In the genomic region with DNA sequence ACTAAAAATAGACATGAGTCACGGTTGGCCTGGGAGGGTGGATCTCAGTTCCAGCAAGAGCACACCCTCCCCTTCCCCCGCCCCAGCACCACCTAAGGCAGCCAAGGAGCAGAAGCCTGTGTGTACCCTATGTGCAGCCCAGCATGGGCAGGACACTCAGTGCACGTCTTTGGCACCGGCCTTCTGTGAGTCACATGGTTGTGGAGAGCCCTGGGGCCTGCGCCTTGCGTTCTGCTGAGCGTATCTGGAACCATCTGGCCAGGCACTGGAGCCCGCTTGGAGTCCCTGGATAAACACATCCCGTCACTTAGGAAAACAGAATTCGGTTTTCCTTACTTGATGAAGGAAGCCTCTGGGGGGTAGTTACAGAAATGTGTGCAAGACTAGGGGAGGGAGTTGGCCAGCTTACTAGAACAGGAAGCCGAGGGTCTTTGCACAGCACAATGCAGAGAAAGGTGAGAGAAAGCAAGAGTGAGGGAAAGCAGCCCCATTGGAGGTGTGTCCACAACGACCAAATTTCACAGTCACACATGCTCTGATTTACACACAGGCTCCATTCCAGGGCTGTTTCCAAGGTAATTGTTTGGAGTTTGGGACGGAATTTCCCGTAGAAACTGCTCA, we compare ENCODE assay signal across 9 mouse cellular contexts. TPM values are rescaled to one million over a fixed set of nuclear protein-coding genes. Genes with fewer than 3 reads are reported as not detected.
DNase-seq lines count a peak whose midpoint lies in the region; ATAC-seq and TF ChIP-seq lines count a peak whose summit lies in the region.
"Had no signal": no experiment of that assay in that cellular context is flagged by ENCODE, and none has a peak within 500 bp of the region (broad histone marks: within the 10 kb centered on the region; RNA-seq: fewer than 3 reads in every experiment).

No protein-coding gene starts in this region.

- TF ChIP-seq CTCF in kidney, postnatal 0 days (IDR thresholded peaks at IDR 0.05; ENCODE audit: low read depth) = no peak

- no peak overlapping the region for H3K4me2 ChIP-seq in embryonic facial prominence, embryonic 11.5 days (ENCODE audit: low read depth, low read length)
- no peak overlapping the region for H3K4me2 ChIP-seq in heart, embryonic 13.5 days
- 0 out of 2 replicates have a peak overlapping the region, but pooled peaks have one; percentile 3 for H3K4me2 ChIP-seq in kidney, postnatal 0 days (ENCODE audit: low read length)

- 44% methylated on average over 14 of the region's 14 CpGs for WGBS in embryonic facial prominence, embryonic 11.5 days
- 55% methylated on average over 14 of the region's 14 CpGs for whole genome bisulfite sequencing in heart, embryonic 13.5 days
- WGBS in kidney, postnatal 0 days = 16% methylated on average over 14 of the region's 14 CpGs

- DNase-seq in right cerebral cortex, adult 18-20 months = peak; percentile 9
- no peak for DNase-seq in right cerebral cortex, adult 2 months (ENCODE audit: low spot score in 2 of 2)
- DNase-seq in embryonic facial prominence, embryonic 11.5 days (ENCODE audit: low spot score) = peak; percentile 56
- peak; percentile 81 for DNase-seq in kidney, postnatal 0 days (ENCODE audit: low spot score)
- DNase-seq in lung, postnatal 10 days = peak; percentile 77
- DNase-seq in thymus, postnatal 10 days (ENCODE audit: low spot score in 2 of 2) = no peak
- no peak for DNase-seq in retina, postnatal 1 day

- peak; percentile 48; the same call in 1 of the 2 replicates for ATAC-seq in embryonic facial prominence, embryonic 11.5 days (replicated peaks; ENCODE audit: insufficient number of reproducible peaks, low FRiP score, low TSS enrichment, low read depth)
- peak; percentile 53; the same call in 1 of the 2 replicates for ATAC-seq in heart, embryonic 13.5 days (ENCODE audit: extremely low read depth, insufficient number of reproducible peaks, low FRiP score, low TSS enrichment)
- peak; percentile 88 for ATAC-seq in kidney, postnatal 0 days (replicated peaks; ENCODE audit: low FRiP score, low read depth)

- no peak overlapping the region for H3K9ac ChIP-seq in embryonic facial prominence, embryonic 11.5 days (replicated peaks; ENCODE audit: low read length)
- H3K9ac ChIP-seq in heart, embryonic 13.5 days = no peak overlapping the region
- no peak overlapping the region for H3K9ac ChIP-seq in kidney, postnatal 0 days (ENCODE audit: low read depth, low read length)
- H3K9ac ChIP-seq: liver, embryonic 14.5 days had no signal

- no peaks in the 10 kb centered on the region for H3K9me3 ChIP-seq in embryonic facial prominence, embryonic 11.5 days (replicated peaks; ENCODE audit: control insufficient read depth, low read length)
- H3K9me3 ChIP-seq in heart, embryonic 13.5 days = no peaks in the 10 kb centered on the region
- H3K9me3 ChIP-seq in kidney, postnatal 0 days (replicated peaks; ENCODE audit: low read length) = no peaks in the 10 kb centered on the region

- H3K27ac ChIP-seq in embryonic facial prominence, embryonic 11.5 days (replicated peaks; ENCODE audit: low read depth, low read length) = no peak overlapping the region
- H3K27ac ChIP-seq in heart, embryonic 13.5 days (replicated peaks) = peak overlapping the region; percentile 30
- H3K27ac ChIP-seq in kidney, postnatal 0 days = peak overlapping the region; percentile 62
- H3K27ac ChIP-seq: liver, embryonic 14.5 days had no signal

- H3K4me3 ChIP-seq in embryonic facial prominence, embryonic 11.5 days (ENCODE audit: low read depth, low read length) = no peak overlapping the region
- H3K4me3 ChIP-seq in heart, embryonic 13.5 days = no peak overlapping the region
- no peak overlapping the region for H3K4me3 ChIP-seq in kidney, postnatal 0 days (replicated peaks; ENCODE audit: low read depth, low read length)

- no peaks in the 10 kb centered on the region for H3K27me3 ChIP-seq in embryonic facial prominence, embryonic 11.5 days (ENCODE audit: control insufficient read depth, insufficient read depth, low read length)
- H3K27me3 ChIP-seq in heart, embryonic 13.5 days (replicated peaks) = no peaks in the 10 kb centered on the region
- no peaks in the 10 kb centered on the region for H3K27me3 ChIP-seq in kidney, postnatal 0 days (ENCODE audit: insufficient read depth, low read length)

- no peaks in the 10 kb centered on the region for H3K36me3 ChIP-seq in embryonic facial prominence, embryonic 11.5 days (replicated peaks; ENCODE audit: control insufficient read depth, insufficient read depth, low read depth, low read length)
- H3K36me3 ChIP-seq in heart, embryonic 13.5 days = no peaks in the 10 kb centered on the region
- no peaks in the 10 kb centered on the region for H3K36me3 ChIP-seq in kidney, postnatal 0 days (ENCODE audit: insufficient read depth, low read length)

- no peaks in the 10 kb centered on the region for H3K4me1 ChIP-seq in embryonic facial prominence, embryonic 11.5 days (ENCODE audit: control insufficient read depth, insufficient read depth, low read length)
- H3K4me1 ChIP-seq in heart, embryonic 13.5 days = peaks cover 18% of the 10 kb centered on the region
- H3K4me1 ChIP-seq in kidney, postnatal 0 days (replicated peaks; ENCODE audit: insufficient read depth, low read length) = 0 out of 2 replicates have a peak, but pooled peaks cover 6% of the 10 kb centered on the region

RNA-seq across cellular contexts. Expression of a gene that starts 18.0 kb away (rescaled TPM):
- polyA plus RNA-seq in embryonic facial prominence, embryonic 11.5 days (2014; fragmentation: Nextera tagmentation; extraction: Ambion mirVana) = 0.07 and 0.31 TPM in 2 replicates
- 0.04 and 0.40 TPM in 2 replicates for polyA plus RNA-seq in heart, embryonic 13.5 days (2015; fragmentation: Nextera tagmentation; extraction: Ambion mirVana)
- polyA plus RNA-seq in kidney, postnatal 0 days (2015; fragmentation: Nextera tagmentation; extraction: Ambion mirVana) = 0.34 and 0.93 TPM in 2 replicates

RNA-seq across cellular contexts. Expression of a gene that starts 53.1 kb away (rescaled TPM):
- polyA plus RNA-seq in embryonic facial prominence, embryonic 11.5 days (2014; fragmentation: Nextera tagmentation; extraction: Ambion mirVana) = 17.4 and 19.5 TPM in 2 replicates
- polyA plus RNA-seq in heart, embryonic 13.5 days (2015; fragmentation: Nextera tagmentation; extraction: Ambion mirVana) = 12.4 and 13.0 TPM in 2 replicates
- 19.9 and 24.3 TPM in 2 replicates for polyA plus RNA-seq in kidney, postnatal 0 days (2015; fragmentation: Nextera tagmentation; extraction: Ambion mirVana)

RNA-seq across cellular contexts. Expression of a gene that starts 56.1 kb away (rescaled TPM):
- polyA plus RNA-seq in embryonic facial prominence, embryonic 11.5 days (2014; fragmentation: Nextera tagmentation; extraction: Ambion mirVana) = not detected in 2 replicates
- not detected in 2 replicates for polyA plus RNA-seq in heart, embryonic 13.5 days (2015; fragmentation: Nextera tagmentation; extraction: Ambion mirVana)
- not detected in 2 replicates for polyA plus RNA-seq in kidney, postnatal 0 days (2015; fragmentation: Nextera tagmentation; extraction: Ambion mirVana)
- polyA plus RNA-seq: liver, embryonic 14.5 days had no signal

Comparison
In these comparisons a context has a peak if more than half of its experiments do, and no peak if none do; other contexts are left out.
1. DNase-seq: peak in right cerebral cortex, adult 18-20 months (single experiment), embryonic facial prominence, embryonic 11.5 days (single experiment), kidney, postnatal 0 days (single experiment) and lung, postnatal 10 days (single experiment); none in right cerebral cortex, adult 2 months (0 of 2), thymus, postnatal 10 days (0 of 2) and retina, postnatal 1 day (single experiment).
2. Peak in every context shown above with its lines, with median percentiles within 50 percentile points of each other: ATAC-seq.